Mouse (Mus musculus) brain, embryonic 14.5 days (tissue): ENCODE measurements at regions not wholly inside any gene's neighbourhood (a gene's known extent, or its start where the extent isn't known, plus 50 kb on each side); places are given as distances from the start of the nearest gene placed in this dataset.

ENCODE experiments used
- CTCF ChIP-seq: fragments of 200-500 bp; IDR thresholded peaks from 2 replicates; pipeline ENCODE4 v1.5.1; 2012; ENCODE audit warnings: inconsistent platforms, mild to moderate bottlenecking, moderate library complexity, borderline replicate concordance; ENCODE audit not compliant: insufficient read depth, insufficient read length; ENCODE audit errors: extremely low read depth
- POLR2A ChIP-seq: fragments of 200-500 bp; IDR thresholded peaks from 2 replicates; pipeline ENCODE4 v1.6.1; 2012; ENCODE audit warnings: mild to moderate bottlenecking, inconsistent platforms, borderline replicate concordance; ENCODE audit not compliant: poor library complexity, insufficient read depth, insufficient read length, severe bottlenecking; ENCODE audit errors: extremely low read depth

DNA sequence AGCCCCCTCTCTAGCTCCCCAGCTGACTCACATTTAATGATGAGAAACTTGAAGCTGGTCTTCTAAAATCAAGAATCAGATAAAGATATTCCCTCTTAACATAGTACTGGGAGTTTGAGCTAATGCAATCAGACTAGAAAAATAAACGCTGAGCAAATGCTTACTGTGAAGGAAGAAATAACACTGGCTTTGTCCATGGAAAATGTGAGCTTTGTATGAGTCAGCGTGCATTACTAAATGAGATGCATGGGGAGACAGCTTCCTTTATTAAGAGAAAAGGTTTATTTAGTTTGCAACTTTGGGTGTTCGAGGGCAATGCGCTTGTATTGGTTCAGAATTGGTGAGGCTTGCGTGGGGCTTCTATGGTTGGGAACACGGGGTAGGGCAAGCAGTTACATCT lies 52.7 kb upstream of the Nmu start:
- TF ChIP-seq CTCF (no peak), POLR2A (no peak)
